Mouse (Mus musculus) limb, embryonic 14.5 days (tissue): Measurements from ENCODE around the gene Phlda1. TPM values are rescaled to one million over a fixed set of nuclear protein-coding genes. Genes with fewer than 3 reads are reported as not detected.

Source experiments
- ATAC-seq: fragments of 200-750 bp; cut with Nextera tagmentation; 2 replicates; pipeline ENCODE4 v1.8.0; 2017; ENCODE audit warnings: low read depth, moderate number of reproducible peaks, moderate TSS enrichment; ENCODE audit not compliant: low FRiP score
- DNase-seq: peaks from one replicate; pipeline ENCODE4 v3.0.0-alpha.2; 2015; ENCODE audit warnings: low spot score
- H3K27ac ChIP-seq: fragments of 300-500 bp; sonication (generic); replicated peaks from 2 replicates; pipeline ENCODE4 v1.5.1; 2014; ENCODE audit warnings: low read depth, mild to moderate bottlenecking, low read length, moderate library complexity, mixed read lengths
- H3K27me3 ChIP-seq: fragments of 300-500 bp; sonication (generic); 2 replicates; pipeline ENCODE4 v1.6.1; 2014; ENCODE audit warnings: low read length, mixed read lengths; ENCODE audit not compliant: control insufficient read depth, insufficient read depth
- H3K36me3 ChIP-seq: fragments of 300-500 bp; sonication (generic); 2 replicates; pipeline ENCODE4 v1.6.1; 2014; ENCODE audit warnings: mild to moderate bottlenecking, low read length, moderate library complexity, mixed read lengths; ENCODE audit not compliant: control insufficient read depth, insufficient read depth
- H3K4me1 ChIP-seq: fragments of 300-500 bp; sonication (generic); 2 replicates; pipeline ENCODE4 v1.6.1; 2014; ENCODE audit warnings: antibody characterized with exemption, low read length, mixed read lengths; ENCODE audit not compliant: control insufficient read depth, insufficient read depth
- H3K4me2 ChIP-seq: fragments of 300-500 bp; sonication (generic); replicated peaks from 2 replicates; pipeline ENCODE4 v1.6.1; 2014; ENCODE audit warnings: low read depth, mild to moderate bottlenecking, low read length, moderate library complexity; ENCODE audit not compliant: severe bottlenecking
- H3K4me3 ChIP-seq: fragments of 300-500 bp; sonication (generic); replicated peaks from 2 replicates; pipeline ENCODE4 v1.5.1; 2014; ENCODE audit warnings: low read length
- H3K9ac ChIP-seq: fragments of 300-500 bp; sonication (generic); 2 replicates; pipeline ENCODE4 v1.6.1; 2014; ENCODE audit warnings: mild to moderate bottlenecking, low read depth, low read length, moderate library complexity; ENCODE audit not compliant: severe bottlenecking
- H3K9me3 ChIP-seq: fragments of 300-500 bp; sonication (generic); 2 replicates; pipeline ENCODE4 v1.6.1; 2016; ENCODE audit warnings: low read length; ENCODE audit not compliant: control insufficient read depth
- POLR2A ChIP-seq: fragments of 200-500 bp; IDR thresholded peaks from 2 replicates; pipeline ENCODE4 v1.8.0; 2012; ENCODE audit warnings: inconsistent platforms, mild to moderate bottlenecking, moderate library complexity, borderline replicate concordance; ENCODE audit not compliant: insufficient read depth, insufficient read length; ENCODE audit errors: extremely low read depth
- WGBS: fragments of 180-500 bp; shearing (Covaris S2); extraction: QIAGEN DNeasy Blood & Tissue Kit; methylation state at CpG from one replicate; pipeline ENCODE4 v1.1.7; 2014; 5-methylcytosine and 5-hydroxymethylcytosine counted together
- polyA plus RNA-seq, 2 experiments: library from polyadenylated mRNA; depleted of rRNA in 1 of 2; stranded (reverse) in 1 of 2; unstranded in 1 of 2; fragments of >200 nt; fragmentation: Nextera tagmentation in 1 of 2; extraction: Ambion mirVana in 1 of 2; gene quantifications; 2 replicates each; pipeline versions ENCODE4 v1.2.1 to v1.2.3; 2012 to 2014

Gene Phlda1
- polyA plus RNA-seq, 2 experiments, result 39.2 to 44.1 TPM

GRCm38 (mm10) chr10:111553695-111554094, 47.6 kb downstream of the Phlda1 start:
- Histone ChIP-seq H3K27me3 (no peaks in the 10 kb centered on the region), H3K4me2 (0 out of 2 replicates have a peak overlapping the region, but pooled peaks have one; percentile 8), H3K27ac (no peak overlapping the region), H3K9ac (no peak overlapping the region), H3K9me3 (no peaks in the 10 kb centered on the region), H3K4me3 (no peak overlapping the region), H3K36me3 (no peaks in the 10 kb centered on the region), H3K4me1 (peaks cover 20% of the 10 kb centered on the region)
- 15% methylated on average over 7 of the region's 7 CpGs for WGBS
- DNase-seq (peak; percentile 54), ATAC-seq (peak; percentile 76)
- no peak for TF ChIP-seq POLR2A

DNA sequence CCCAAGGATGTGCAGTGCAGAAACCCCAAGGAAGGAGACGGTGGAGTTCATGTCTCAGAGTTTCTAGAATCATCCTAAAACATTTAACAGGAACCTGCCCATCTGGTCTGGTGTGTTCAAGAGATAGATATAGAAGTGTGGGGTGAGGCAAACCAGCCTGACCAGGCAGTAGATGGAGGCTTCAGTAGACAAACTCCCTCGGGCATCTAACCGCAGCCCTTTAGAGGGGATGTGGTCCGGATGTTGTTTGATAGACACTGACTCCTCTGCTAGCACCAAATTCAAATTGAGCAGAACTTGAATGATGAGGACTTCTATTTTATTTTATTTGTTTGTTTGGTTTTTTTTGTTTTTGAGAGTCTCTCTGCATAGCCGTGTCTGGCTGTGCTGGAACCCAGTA, 48.6 kb downstream of the Phlda1 start:
- 86% methylated on average over 5 of the region's 5 CpGs for WGBS
- no peak for DNase-seq
- ATAC-seq, result no peak
- Histone ChIP-seq H3K36me3 (no peaks in the 10 kb centered on the region), H3K27me3 (no peaks in the 10 kb centered on the region), H3K9ac (no peak overlapping the region), H3K27ac (no peak overlapping the region), H3K4me1 (peaks cover 22% of the 10 kb centered on the region), H3K4me3 (no peak overlapping the region), H3K4me2 (no peak overlapping the region), H3K9me3 (no peaks in the 10 kb centered on the region)
- no peak for TF ChIP-seq POLR2A

DNA sequence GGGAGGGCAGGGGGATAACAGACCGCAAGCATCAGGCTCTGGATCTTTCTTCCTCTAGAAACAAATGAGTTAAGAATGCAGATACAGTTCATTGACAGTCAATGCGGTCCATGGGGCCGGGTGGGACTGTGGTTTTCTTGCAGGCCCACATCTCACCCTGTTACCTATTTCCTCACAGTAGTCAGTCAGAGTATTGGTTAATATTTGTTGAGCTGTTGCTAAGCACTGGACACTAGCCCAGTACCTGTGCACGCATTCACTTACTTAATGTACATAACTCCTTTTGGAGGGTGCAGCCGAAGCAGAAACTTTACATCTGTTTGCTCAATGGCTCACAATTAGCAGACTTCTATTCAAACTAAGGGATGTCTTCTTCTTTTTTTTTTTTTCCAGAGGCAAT, 52.1 kb downstream of the Phlda1 start:
- TF ChIP-seq POLR2A, result no peak
- no peak for DNase-seq
- H3K9ac ChIP-seq, result no peak overlapping the region
- H3K4me1 ChIP-seq, result peaks cover 16% of the 10 kb centered on the region
- H3K4me3 ChIP-seq, result no peak overlapping the region
- no peaks in the 10 kb centered on the region for H3K9me3 ChIP-seq
- no peak for ATAC-seq
- H3K4me2 ChIP-seq, result no peak overlapping the region
- no peaks in the 10 kb centered on the region for H3K36me3 ChIP-seq
- H3K27me3 ChIP-seq, result no peaks in the 10 kb centered on the region
- WGBS, result 73% methylated on average over 5 of the region's 5 CpGs
- H3K27ac ChIP-seq, result no peak overlapping the region

Other genes starting within 250 kb of the Phlda1 start
- gene Bbs10, start 207.6 kb upstream of the Phlda1 start, polyA plus RNA-seq (2012; rRNA removed), result 4.2 and 4.9 TPM in 2 replicates
- gene Bbs10, start 207.6 kb upstream of the Phlda1 start, polyA plus RNA-seq (2014; fragmentation: Nextera tagmentation; extraction: Ambion mirVana), result 4.4 and 6.1 TPM in 2 replicates
- gene Nap1l1, start 33.1 kb upstream of the Phlda1 start, polyA plus RNA-seq (2012; rRNA removed), result 189 and 334 TPM in 2 replicates
- 231 and 238 TPM in 2 replicates for gene Nap1l1, start 33.1 kb upstream of the Phlda1 start, polyA plus RNA-seq (2014; fragmentation: Nextera tagmentation; extraction: Ambion mirVana)